ENCODE assay signal across 8 mouse cellular contexts in the genomic region with DNA sequence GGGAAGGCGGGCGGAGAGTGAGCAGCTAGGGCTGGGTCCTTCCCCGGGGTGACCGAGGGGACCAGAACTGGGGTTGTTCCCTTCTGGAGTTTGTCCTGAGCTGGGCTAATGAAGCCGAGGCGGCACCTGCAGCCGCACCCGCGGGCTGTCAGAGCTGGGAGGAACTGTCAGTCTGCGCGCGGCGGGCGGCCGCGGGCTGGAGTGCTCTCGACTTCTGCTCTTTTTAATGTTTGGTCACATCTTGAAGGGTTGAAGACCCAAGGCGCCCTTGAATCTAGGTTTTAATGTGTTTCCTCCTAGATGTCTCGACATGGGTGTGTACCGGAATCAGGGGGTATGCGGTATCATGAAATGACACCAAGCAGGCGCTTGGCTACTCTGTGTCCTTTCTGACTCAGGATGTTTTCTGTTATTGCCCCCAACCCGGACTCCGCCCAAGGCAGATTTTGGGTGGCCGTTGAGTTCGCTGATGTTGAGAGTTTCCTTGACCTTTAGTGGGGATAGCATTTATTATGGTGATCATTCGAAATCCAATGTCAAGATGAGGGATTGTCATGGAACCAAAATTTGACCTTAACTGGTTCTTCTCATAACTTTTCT. TPM values are rescaled to one million over a fixed set of nuclear protein-coding genes. Genes with fewer than 3 reads are reported as not detected.
DNase-seq lines count a peak whose midpoint lies in the region; ATAC-seq lines count a peak whose summit lies in the region.

No protein-coding gene starts in this region.

- peak overlapping the region; percentile 88 for H3K9ac ChIP-seq in liver, embryonic 12.5 days

- no peaks in the 10 kb centered on the region for H3K9me3 ChIP-seq in liver, embryonic 12.5 days (replicated peaks)

- H3K36me3 ChIP-seq in liver, embryonic 12.5 days: no peaks in the 10 kb centered on the region

- peaks cover 32% of the 10 kb centered on the region for H3K4me1 ChIP-seq in liver, embryonic 12.5 days

- H3K27me3 ChIP-seq in liver, embryonic 12.5 days (replicated peaks): peaks cover 45% of the 10 kb centered on the region

- H3K4me2 ChIP-seq in liver, embryonic 12.5 days: peak overlapping the region; percentile 95

- peak overlapping the region; percentile 96; the same call in 1 of the 2 replicates for H3K27ac ChIP-seq in liver, embryonic 12.5 days

- WGBS in liver, embryonic 12.5 days (ENCODE audit: insufficient replicate concordance): 4% methylated on average over 27 of the region's 27 CpGs

- peak; percentile 45 for DNase-seq in thymus, postnatal 25 days
- DNase-seq in thymus, postnatal 14 days: no peak
- peak; percentile 60 for DNase-seq in cerebellum, adult 8-10 months
- DNase-seq in kidney, adult 8-10 months: peak; percentile 32 to 47
- peak; percentile 10 to 16 for DNase-seq in monocyte, adult 2 months (ENCODE audit: low read depth in 1 of 2, low spot score in 2 of 2)

- ATAC-seq in granulocyte monocyte progenitor cell, adult 5-6 weeks (replicated peaks; ENCODE audit: poor library complexity, severe bottlenecking): peak; percentile 10; the same call in 1 of the 2 replicates
- ATAC-seq in liver, embryonic 12.5 days: no peak
- no peak for ATAC-seq in inflammation-experienced regulatory T-cells, adult 6 months

- peak overlapping the region; percentile 79 for H3K4me3 ChIP-seq in liver, embryonic 12.5 days

RNA-seq across cellular contexts. Expression of a gene that starts 2.3 kb away (rescaled TPM):
- total RNA-seq in granulocyte monocyte progenitor cell, adult 5-6 weeks (2014; fragmentation: Nextera tagmentation): 2.5 and 6.4 TPM in 2 replicates
- 2.5 TPM in 2 replicates for total RNA-seq in granulocyte monocyte progenitor cell, adult 5-6 weeks (2017)
- polyA plus RNA-seq in liver, embryonic 12.5 days (2016; fragmentation: Nextera tagmentation; extraction: Ambion mirVana): 0.72 and 0.91 TPM in 2 replicates
- polyA plus RNA-seq in inflammation-experienced regulatory T-cells, adult 6 months (2017; shearing (Covaris generic)): 1 to 10 TPM; 1.9 to 2.8 (median 2.4) TPM
